Mouse (Mus musculus): ENCODE results near the gene Gpr119. TPM values are rescaled to one million over a fixed set of nuclear protein-coding genes. Genes with fewer than 3 reads are reported as not detected.

Gpr119 gene
- polyA plus RNA-seq, 1 experiment from 2014 or later, result not detected

DNA sequence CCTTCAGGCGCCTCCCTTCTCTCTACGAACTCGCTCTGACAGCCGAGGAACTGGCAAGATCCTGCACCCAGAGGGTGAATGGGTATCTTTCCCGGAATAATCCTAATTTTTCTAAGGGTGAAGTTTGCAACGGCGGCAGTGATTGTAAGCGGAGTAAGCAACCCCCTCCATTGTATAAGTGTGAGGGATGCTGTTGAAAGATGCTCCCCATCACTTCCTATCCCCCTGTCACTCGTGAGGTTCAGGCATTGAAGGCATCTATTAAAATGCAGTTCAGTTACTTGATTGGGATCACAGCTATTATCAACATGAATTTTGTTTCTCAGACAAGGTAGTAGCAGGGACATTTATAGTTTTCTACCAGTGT is 50.2 kb downstream of the Gpr119 start:
- ATAC-seq (replicated peaks; ENCODE audit: insufficient number of reproducible peaks, insufficient read depth, low FRiP score, low read depth), result no peak
- Histone ChIP-seq H3K4me1 (replicated peaks) (no peaks in the 10 kb centered on the region), H3K27ac (peak overlapping the region; percentile 70), H3K9me3 (replicated peaks) (no peaks in the 10 kb centered on the region), H3K9ac (peak overlapping the region; percentile 55), H3K36me3 (no peaks in the 10 kb centered on the region), H3K4me3 (peak overlapping the region; percentile 74), H3K27me3 (no peaks in the 10 kb centered on the region), H3K4me2 (peak overlapping the region; percentile 67)
- WGBS, result 26% methylated on average over 9 of the region's 9 CpGs

DNA sequence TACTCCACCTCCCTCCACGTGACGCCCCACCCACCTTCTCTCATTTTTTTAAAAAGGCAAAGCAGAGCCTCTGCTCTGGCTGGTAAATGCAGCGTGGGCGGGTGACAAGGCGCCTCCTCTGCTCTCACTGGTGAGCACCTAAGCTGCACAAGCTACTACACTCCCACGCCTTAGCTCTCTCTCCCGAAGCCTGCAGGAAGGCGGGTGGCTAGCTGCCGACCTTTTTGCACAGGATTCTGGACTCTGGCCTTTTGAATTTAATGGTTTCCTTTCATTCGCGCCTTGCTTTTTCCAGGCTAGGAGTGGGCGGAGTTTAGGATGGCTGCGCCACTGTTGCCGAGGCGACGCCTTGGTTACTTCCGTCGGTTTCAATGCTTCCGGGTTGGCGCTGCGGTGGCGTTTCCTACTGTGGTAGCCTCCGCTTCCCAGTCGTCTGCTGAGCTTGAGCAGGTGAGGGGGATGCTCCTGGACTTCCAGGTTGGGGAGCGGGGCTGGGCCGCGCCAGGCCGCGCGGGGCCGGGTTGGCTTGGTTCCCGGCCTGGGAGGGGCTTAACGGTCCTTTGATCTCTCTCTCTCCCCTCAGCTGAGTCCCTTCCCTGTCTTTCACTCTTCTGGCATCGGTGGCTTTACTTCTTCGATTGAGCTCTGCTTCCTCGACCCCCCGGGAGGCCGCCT is 50.8 kb downstream of the Gpr119 start, which contains the start of gene Slc25a14:
Gene Slc25a14 (plus strand): TSS at position 35 of the 675 bp plus-strand sequence.
- Histone ChIP-seq H3K9ac (peak within 1 kb of the TSS; percentile 55), H3K9me3 (replicated peaks) (no peaks in the 10 kb centered on the region)
- WGBS, result 15% methylated on average over 38 of the region's 38 CpGs

DNA sequence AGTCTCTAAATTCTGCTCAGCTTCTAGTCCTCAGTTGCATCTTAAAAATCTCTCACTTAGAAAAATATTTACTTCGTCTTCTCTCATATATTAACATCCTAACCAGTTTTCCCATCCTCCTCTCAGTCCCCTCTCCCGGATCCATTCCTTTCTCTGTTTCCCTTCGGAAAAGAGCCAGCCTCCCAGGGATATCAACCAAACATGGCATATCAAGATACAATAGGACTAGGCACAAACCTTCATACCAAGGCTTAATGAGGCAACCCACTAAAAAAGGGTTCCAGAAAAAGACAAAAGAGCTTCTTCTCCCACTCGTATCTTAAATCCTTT is 51.3 kb downstream of the Gpr119 start:
- Histone ChIP-seq H3K4me3 (peak overlapping the region; percentile 74), H3K27me3 (no peaks in the 10 kb centered on the region), H3K4me2 (peak overlapping the region; percentile 67), H3K36me3 (no peaks in the 10 kb centered on the region), H3K9ac (peak overlapping the region; percentile 55), H3K9me3 (replicated peaks) (no peaks in the 10 kb centered on the region), H3K4me1 (replicated peaks) (no peaks in the 10 kb centered on the region), H3K27ac (peak overlapping the region; percentile 70)
- no peak for ATAC-seq (replicated peaks; ENCODE audit: insufficient number of reproducible peaks, insufficient read depth, low FRiP score, low read depth)
- WGBS, result 17% methylated on average over 4 of the region's 4 CpGs

More for the DNA sequence above, 50.8 kb downstream of the Gpr119 start, which contains the start of gene Slc25a14:
- H3K27me3 ChIP-seq, result no peaks in the 10 kb centered on the region
- H3K4me3 ChIP-seq, result peak within 1 kb of the TSS; percentile 74
- no peaks in the 10 kb centered on the region for H3K36me3 ChIP-seq
- no peaks in the 10 kb centered on the region for H3K4me1 ChIP-seq (replicated peaks)
- peak; percentile 85 for ATAC-seq (replicated peaks; ENCODE audit: insufficient number of reproducible peaks, insufficient read depth, low FRiP score, low read depth)
- H3K4me2 ChIP-seq, result peak within 1 kb of the TSS; percentile 67
- H3K27ac ChIP-seq, result peak within 1 kb of the TSS; percentile 70

Small RNA genes lying within 50 kb of the gene (microRNA-seq; reads per million reads assigned to microRNA genes)
- not detected for gene Gm27828

Other genes starting within 250 kb of the Gpr119 start
- 8.4 and 11.2 TPM in 2 replicates for gene Elf4, start 211.3 kb downstream of the Gpr119 start, polyA plus RNA-seq (2015; fragmentation: Nextera tagmentation; extraction: Ambion mirVana)
- 102 and 115 TPM in 2 replicates for gene Aifm1, start 160.9 kb downstream of the Gpr119 start, polyA plus RNA-seq (2015; fragmentation: Nextera tagmentation; extraction: Ambion mirVana)
- gene Rab33a, start 155.2 kb downstream of the Gpr119 start, polyA plus RNA-seq (2015; fragmentation: Nextera tagmentation; extraction: Ambion mirVana), result 4.9 and 5.0 TPM in 2 replicates
- gene Zfp280c, start 80.0 kb downstream of the Gpr119 start, polyA plus RNA-seq (2015; fragmentation: Nextera tagmentation; extraction: Ambion mirVana), result 4.8 and 5.8 TPM in 2 replicates
- gene Slc25a14, start 51.1 kb downstream of the Gpr119 start, polyA plus RNA-seq (2015; fragmentation: Nextera tagmentation; extraction: Ambion mirVana), result 6.6 and 8.7 TPM in 2 replicates
- gene Rbmx2, start 20.5 kb upstream of the Gpr119 start, polyA plus RNA-seq (2015; fragmentation: Nextera tagmentation; extraction: Ambion mirVana), result 9.8 and 14.5 TPM in 2 replicates
- gene Gm595, start 203.2 kb upstream of the Gpr119 start, polyA plus RNA-seq (2015; fragmentation: Nextera tagmentation; extraction: Ambion mirVana), result not detected in 2 replicates